Mouse (Mus musculus) lung, postnatal 0 days (tissue): ENCODE data around the gene Arhgef10l.

ENCODE experiments used
- CTCF ChIP-seq: IDR thresholded peaks from 2 replicates; pipeline ENCODE4 v1.5.1; 2016; ENCODE audit warnings: antibody characterized with exemption, mild to moderate bottlenecking
- EP300 ChIP-seq: IDR thresholded peaks from 2 replicates; pipeline ENCODE4 v1.6.1; 2016; ENCODE audit warnings: antibody characterized with exemption, mild to moderate bottlenecking, control low read depth

DNA sequence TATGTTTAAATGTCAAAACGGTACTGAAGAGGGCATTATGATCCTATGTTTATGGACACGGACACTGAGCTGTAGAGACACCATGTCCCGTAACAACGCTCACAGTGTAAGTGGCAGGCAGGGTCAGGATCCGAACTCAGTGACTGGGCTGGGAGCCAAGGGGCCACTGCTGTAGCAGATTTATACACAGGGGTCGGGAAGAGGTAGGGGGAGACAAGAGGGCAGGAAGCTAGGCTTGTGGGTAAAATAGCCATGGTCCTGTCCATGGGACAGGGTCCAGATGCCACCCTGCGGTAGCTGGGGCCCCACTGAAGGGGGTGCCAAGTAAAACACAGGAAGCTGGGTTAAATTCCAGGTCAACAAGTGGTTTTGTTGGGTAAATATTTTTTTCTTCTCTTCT is 49.6 kb downstream of the Arhgef10l start:
- TF ChIP-seq EP300 (no peak), CTCF (no peak)
